Mouse (Mus musculus) hindbrain, embryonic 15.5 days (tissue): Measurements from ENCODE around the gene Ehmt2. TPM values are rescaled to one million over a fixed set of nuclear protein-coding genes. Genes with fewer than 3 reads are reported as not detected.

Experiments
- ATAC-seq: fragments of 200-750 bp; cut with Nextera tagmentation; 2 replicates; pipeline ENCODE4 v1.8.0; 2017; ENCODE audit warnings: low read depth, moderate number of reproducible peaks, moderate TSS enrichment; ENCODE audit not compliant: low FRiP score
- H3K27ac ChIP-seq: fragments of 300-500 bp; sonication (generic); replicated peaks from 2 replicates; pipeline ENCODE4 v1.5.1; 2015; ENCODE audit warnings: mild to moderate bottlenecking, inconsistent platforms
- H3K27me3 ChIP-seq: fragments of 300-500 bp; sonication (generic); 2 replicates; pipeline ENCODE4 v1.6.1; 2015; ENCODE audit warnings: control low read depth, inconsistent platforms
- H3K36me3 ChIP-seq: fragments of 300-500 bp; sonication (generic); 2 replicates; pipeline ENCODE4 v1.6.1; 2015; ENCODE audit warnings: control low read depth, inconsistent platforms
- H3K4me1 ChIP-seq: fragments of 300-500 bp; sonication (generic); replicated peaks from 2 replicates; pipeline ENCODE4 v1.6.1; 2015; ENCODE audit warnings: control low read depth, inconsistent platforms
- H3K4me2 ChIP-seq: fragments of 300-500 bp; sonication (generic); 2 replicates; pipeline ENCODE4 v1.6.1; 2015; ENCODE audit warnings: moderate library complexity, mild to moderate bottlenecking, inconsistent platforms
- H3K4me3 ChIP-seq: fragments of 300-500 bp; sonication (generic); 2 replicates; pipeline ENCODE4 v1.5.1; 2015; ENCODE audit warnings: mild to moderate bottlenecking, inconsistent platforms
- H3K9ac ChIP-seq: fragments of 300-500 bp; sonication (generic); 2 replicates; pipeline ENCODE4 v1.6.1; 2015; ENCODE audit warnings: inconsistent platforms
- H3K9me3 ChIP-seq: fragments of 300-500 bp; sonication (generic); 2 replicates; pipeline ENCODE4 v1.6.1; 2016; ENCODE audit warnings: control low read depth, inconsistent platforms
- WGBS: fragments of 180-500 bp; shearing (Covaris S2); methylation state at CpG from one replicate; pipeline ENCODE4 v1.1.7; 2015; 5-methylcytosine and 5-hydroxymethylcytosine counted together
- polyA plus RNA-seq: library from polyadenylated mRNA; unstranded; fragments of >200 nt; fragmentation: Nextera tagmentation; extraction: Ambion mirVana; gene quantifications from 2 replicates; pipeline ENCODE4 v1.2.1, GENCODE M21; 2015

Ehmt2 gene
- polyA plus RNA-seq, 1 experiment from 2014 or later = 96.7 TPM

- no peak overlapping the region for H3K9ac ChIP-seq
- H3K27me3 ChIP-seq = no peaks in the 10 kb centered on the region
- H3K36me3 ChIP-seq = no peaks in the 10 kb centered on the region
- no peak overlapping the region for H3K4me2 ChIP-seq
- ATAC-seq = no peak
- H3K27ac ChIP-seq = no peak overlapping the region
- WGBS = 95% methylated on average over 6 of the region's 6 CpGs
- no peaks in the 10 kb centered on the region for H3K9me3 ChIP-seq
- no peaks in the 10 kb centered on the region for H3K4me1 ChIP-seq
- H3K4me3 ChIP-seq = no peak overlapping the region
Measured at GRCm38 (mm10) chr17:34874321-34874720, 23.9 kb upstream of the Ehmt2 start.

- no peak for ATAC-seq
- Histone ChIP-seq H3K27ac (no peak within 1 kb of the TSS), H3K4me3 (no peak within 1 kb of the TSS), H3K9ac (no peak within 1 kb of the TSS), H3K4me2 (no peak within 1 kb of the TSS), H3K9me3 (no peaks in the 10 kb centered on the region), H3K4me1 (no peaks in the 10 kb centered on the region), H3K27me3 (peaks cover 8% of the 10 kb centered on the region; the same call in 1 of the 2 replicates), H3K36me3 (no peaks in the 10 kb centered on the region)
- WGBS = 65% methylated on average over 11 of the region's 11 CpGs
Measured at GRCm38 (mm10) chr17:34879336-34879879, 18.9 kb upstream of the Ehmt2 start, which contains the start of gene Zbtb12. TSS of gene Zbtb12 (plus strand) at chr17:34879483.

DNA sequence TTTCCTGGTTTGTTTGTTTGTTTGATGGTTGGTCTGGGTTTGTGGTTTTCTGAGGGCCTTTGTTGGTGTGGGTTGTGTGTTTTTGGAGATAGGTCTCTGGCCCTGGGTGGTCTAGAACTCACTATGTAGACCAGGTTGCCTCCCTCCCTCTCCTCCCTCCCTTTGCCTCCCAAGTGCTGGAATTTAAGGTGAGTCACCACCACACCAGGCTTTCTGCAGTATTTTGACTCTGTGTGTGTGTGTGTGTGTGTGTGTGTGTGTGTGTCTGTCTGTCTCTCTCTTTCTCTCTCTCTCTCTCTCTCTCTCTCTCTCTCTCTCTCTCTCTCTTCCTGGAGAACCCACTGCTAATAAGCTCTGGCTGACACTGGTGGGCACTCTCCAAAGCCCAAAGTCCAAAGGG is 17.1 kb upstream of the Ehmt2 start:
- H3K4me2 ChIP-seq = no peak overlapping the region
- H3K27ac ChIP-seq = no peak overlapping the region
- peaks cover 8% of the 10 kb centered on the region; the same call in 1 of the 2 replicates for H3K27me3 ChIP-seq
- no peaks in the 10 kb centered on the region for H3K9me3 ChIP-seq
- H3K4me1 ChIP-seq = no peaks in the 10 kb centered on the region
- no peak overlapping the region for H3K4me3 ChIP-seq
- no peak overlapping the region for H3K9ac ChIP-seq
- ATAC-seq = no peak
- no peaks in the 10 kb centered on the region for H3K36me3 ChIP-seq

- Histone ChIP-seq H3K27me3 (peaks cover 8% of the 10 kb centered on the region; the same call in 1 of the 2 replicates), H3K4me2 (no peak within 1 kb of the TSS), H3K9me3 (no peaks in the 10 kb centered on the region), H3K36me3 (no peaks in the 10 kb centered on the region), H3K27ac (no peak within 1 kb of the TSS), H3K9ac (no peak within 1 kb of the TSS), H3K4me1 (no peaks in the 10 kb centered on the region), H3K4me3 (no peak within 1 kb of the TSS)
- no peak for ATAC-seq
- 9% methylated on average over 15 of the region's 15 CpGs for WGBS
Measured at GRCm38 (mm10) chr17:34881683-34882310, 16.5 kb upstream of the Ehmt2 start, which contains the start of gene Gm20547. TSS of gene Gm20547 (minus strand) at chr17:34882042.

- no peak overlapping the region for H3K9ac ChIP-seq
- 54% methylated on average over 3 of the region's 3 CpGs for WGBS
Measured at GRCm38 (mm10) chr17:34883332-34883731, 14.9 kb upstream of the Ehmt2 start.

GRCm38 (mm10) chr17:34884704-34885103 is 13.6 kb upstream of the Ehmt2 start:
- Histone ChIP-seq H3K27me3 (peaks cover 8% of the 10 kb centered on the region; the same call in 1 of the 2 replicates), H3K9ac (no peak overlapping the region), H3K4me1 (no peaks in the 10 kb centered on the region), H3K4me2 (no peak overlapping the region), H3K36me3 (no peaks in the 10 kb centered on the region), H3K4me3 (no peak overlapping the region), H3K27ac (no peak overlapping the region), H3K9me3 (no peaks in the 10 kb centered on the region)
- ATAC-seq = no peak
- WGBS = 87% methylated on average over 6 of the region's 6 CpGs

More at GRCm38 (mm10) chr17:34883332-34883731, 14.9 kb upstream of the Ehmt2 start:
- Histone ChIP-seq H3K27ac (no peak overlapping the region), H3K27me3 (peaks cover 8% of the 10 kb centered on the region; the same call in 1 of the 2 replicates), H3K4me1 (no peaks in the 10 kb centered on the region), H3K4me2 (no peak overlapping the region), H3K9me3 (no peaks in the 10 kb centered on the region), H3K4me3 (no peak overlapping the region), H3K36me3 (no peaks in the 10 kb centered on the region)
- ATAC-seq = no peak; the same call in 1 of the 2 replicates

GRCm38 (mm10) chr17:34885615-34886014 is 12.7 kb upstream of the Ehmt2 start:
- no peak overlapping the region for H3K27ac ChIP-seq
- no peak overlapping the region for H3K4me3 ChIP-seq
- H3K27me3 ChIP-seq = peaks cover 8% of the 10 kb centered on the region; the same call in 1 of the 2 replicates
- H3K36me3 ChIP-seq = no peaks in the 10 kb centered on the region
- no peaks in the 10 kb centered on the region for H3K4me1 ChIP-seq
- H3K9ac ChIP-seq = no peak overlapping the region
- 88% methylated on average over 3 of the region's 3 CpGs for WGBS
- ATAC-seq = no peak
- H3K4me2 ChIP-seq = no peak overlapping the region
- H3K9me3 ChIP-seq = no peaks in the 10 kb centered on the region

GRCm38 (mm10) chr17:34887942-34888341 is 10.3 kb upstream of the Ehmt2 start:
- Histone ChIP-seq H3K36me3 (no peaks in the 10 kb centered on the region), H3K9ac (no peak overlapping the region), H3K9me3 (no peaks in the 10 kb centered on the region), H3K4me2 (no peak overlapping the region), H3K4me3 (no peak overlapping the region), H3K27ac (no peak overlapping the region), H3K4me1 (no peaks in the 10 kb centered on the region), H3K27me3 (no peaks in the 10 kb centered on the region)
- 86% methylated on average over 5 of the region's 5 CpGs for WGBS
- no peak for ATAC-seq

DNA sequence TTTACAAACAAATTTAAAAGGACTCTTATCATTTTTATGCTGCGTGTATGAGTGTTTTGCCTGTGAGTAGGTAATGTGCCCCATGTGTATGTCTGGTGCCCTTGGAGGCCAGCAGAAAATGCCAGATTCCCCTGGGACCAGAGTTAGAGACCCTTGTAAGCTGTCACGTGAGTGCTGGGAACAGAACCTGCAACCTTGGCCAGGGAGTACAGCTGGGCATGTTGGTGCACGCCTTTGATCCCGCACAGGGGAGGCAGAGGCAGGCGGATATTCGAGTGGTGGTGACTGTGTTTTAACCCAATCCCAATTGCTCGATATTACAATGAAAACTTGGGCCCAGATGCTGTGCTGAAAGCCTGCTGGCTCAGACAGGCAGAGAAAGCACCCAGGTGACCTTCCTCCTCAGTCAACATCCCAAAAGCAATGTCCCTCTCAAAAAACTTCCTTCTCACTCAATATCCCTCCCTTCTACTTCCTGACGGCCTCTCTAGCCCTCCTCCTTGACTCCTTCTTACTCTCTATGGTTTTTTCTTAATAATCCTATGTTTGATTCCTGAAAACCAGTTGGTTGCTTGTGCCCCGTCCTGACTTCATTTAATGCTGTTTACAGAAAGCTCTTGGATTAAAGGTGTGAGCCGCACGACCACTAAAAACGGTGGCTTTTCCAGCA is 8.1 kb upstream of the Ehmt2 start:
- H3K4me2 ChIP-seq = no peak overlapping the region
- no peak overlapping the region for H3K27ac ChIP-seq
- H3K9ac ChIP-seq = no peak overlapping the region
- H3K36me3 ChIP-seq = no peaks in the 10 kb centered on the region
- no peaks in the 10 kb centered on the region for H3K27me3 ChIP-seq
- peaks cover 8% of the 10 kb centered on the region for H3K4me1 ChIP-seq
- no peak overlapping the region for H3K4me3 ChIP-seq
- no peak for ATAC-seq
- H3K9me3 ChIP-seq = no peaks in the 10 kb centered on the region
- 87% methylated on average over 12 of the region's 12 CpGs for WGBS

GRCm38 (mm10) chr17:34891377-34891776 is 6.9 kb upstream of the Ehmt2 start:
- Histone ChIP-seq H3K9ac (no peak overlapping the region), H3K27me3 (no peaks in the 10 kb centered on the region), H3K27ac (no peak overlapping the region), H3K4me2 (no peak overlapping the region), H3K4me1 (peaks cover 20% of the 10 kb centered on the region), H3K4me3 (no peak overlapping the region), H3K9me3 (no peaks in the 10 kb centered on the region), H3K36me3 (no peaks in the 10 kb centered on the region; the same call in 1 of the 2 replicates)
- no peak for ATAC-seq
- WGBS = 97% methylated on average over 2 of the region's 2 CpGs

DNA sequence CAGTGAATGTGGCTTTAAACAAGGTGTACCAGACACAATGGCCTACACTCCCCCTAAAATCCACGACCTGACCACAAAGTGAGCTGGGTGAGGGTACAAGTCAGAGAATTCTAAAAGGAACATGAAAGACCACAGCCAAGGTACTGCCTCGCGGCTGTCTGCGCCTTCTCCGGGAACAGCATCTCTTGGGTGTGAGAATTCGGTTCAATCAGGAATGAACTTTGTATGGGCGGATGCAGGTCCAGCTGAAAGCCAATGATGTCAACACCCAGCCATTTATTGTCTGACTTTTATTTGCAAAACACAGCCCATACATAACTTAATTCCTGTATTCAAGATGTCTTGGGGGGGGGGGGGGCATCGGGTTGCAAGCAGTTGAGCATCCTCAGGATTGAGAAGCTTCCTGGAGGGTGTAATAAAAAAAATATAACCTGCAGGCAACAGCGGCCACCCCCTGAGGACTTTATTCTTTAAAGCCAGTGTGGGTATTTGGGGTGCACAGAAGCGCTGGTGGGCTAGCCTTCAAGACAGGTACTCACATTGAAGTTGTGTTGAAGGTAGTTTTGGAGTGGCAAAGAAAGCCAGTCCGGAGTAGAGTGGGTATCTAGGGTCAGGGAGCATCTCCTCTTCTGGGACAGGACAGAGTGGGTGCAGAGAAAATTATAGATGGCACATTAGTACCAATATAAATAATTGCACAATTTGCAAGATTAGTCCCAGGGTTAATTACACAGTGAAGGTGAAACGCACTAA is 5.0 kb upstream of the Ehmt2 start:
- peak overlapping the region; percentile 91 for H3K27ac ChIP-seq
- H3K4me1 ChIP-seq = peaks cover 35% of the 10 kb centered on the region
- H3K9ac ChIP-seq = peak overlapping the region; percentile 51
- H3K27me3 ChIP-seq = no peaks in the 10 kb centered on the region
- no peaks in the 10 kb centered on the region for H3K9me3 ChIP-seq
- no peak for ATAC-seq
- peak overlapping the region; percentile 96 for H3K4me2 ChIP-seq
- WGBS = 74% methylated on average over 12 of the region's 12 CpGs
- no peaks in the 10 kb centered on the region; the same call in 1 of the 2 replicates for H3K36me3 ChIP-seq
- peak overlapping the region; percentile 74 for H3K4me3 ChIP-seq
